28 mouse cellular contexts compared by ENCODE assay signal in the genomic region with DNA sequence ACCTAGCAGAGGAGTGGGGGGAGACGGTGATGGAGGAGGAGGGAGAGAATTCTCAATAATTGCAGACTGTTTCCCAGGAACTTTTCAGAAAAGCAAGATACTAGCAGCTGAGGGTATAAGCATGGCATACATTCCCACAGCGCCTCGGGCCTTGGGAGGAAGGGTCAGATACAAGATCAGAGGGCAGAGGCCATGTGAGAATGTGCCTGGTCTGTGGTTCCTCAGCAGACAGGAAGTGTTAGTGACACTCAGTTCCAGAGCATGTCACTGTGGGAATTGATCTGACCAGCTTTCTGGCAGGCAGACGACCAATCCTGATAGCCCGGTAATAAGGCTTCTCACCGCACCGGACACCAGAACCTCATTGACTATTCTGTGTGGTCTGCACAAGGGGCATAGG.
A peak's percentile ranks its signal among the peaks of the same experiment; 100 is the strongest.
DNase-seq lines count a peak whose midpoint lies in the region; ATAC-seq and TF ChIP-seq lines count a peak whose summit lies in the region.
"Had no signal": no experiment of that assay in that cellular context is flagged by ENCODE, and none has a peak within 500 bp of the region (broad histone marks: within the 10 kb centered on the region; RNA-seq: fewer than 3 reads in every experiment).

No protein-coding gene starts in this region.

- no peaks in the 10 kb centered on the region for H3K36me3 ChIP-seq in heart, adult 2 months (ENCODE audit: control insufficient read depth, insufficient read depth, low read length)
- H3K36me3 ChIP-seq in heart, embryonic 12.5 days: no peaks in the 10 kb centered on the region
- H3K36me3 ChIP-seq in megakaryocyte, embryonic 14.5 days (replicated peaks; ENCODE audit: low read length): peaks cover 19% of the 10 kb centered on the region
- H3K36me3 ChIP-seq in lung, postnatal 0 days (ENCODE audit: insufficient read depth, low read length): no peaks in the 10 kb centered on the region
- H3K36me3 ChIP-seq in stomach, postnatal 0 days (ENCODE audit: control insufficient read depth, insufficient read depth, low read length): no peaks in the 10 kb centered on the region
- H3K36me3 ChIP-seq: embryonic facial prominence, embryonic 12.5 days; forebrain, embryonic 10.5 days; forebrain, embryonic 15.5 days; hindbrain, embryonic 15.5 days; midbrain, embryonic 13.5 days; neural tube, embryonic 15.5 days; stomach, embryonic 15.5 days had no signal

- no peak overlapping the region for H3K9ac ChIP-seq in heart, adult 2 months (ENCODE audit: low read depth, low read length)
- H3K9ac ChIP-seq in heart, embryonic 12.5 days: no peak overlapping the region
- H3K9ac ChIP-seq in lung, postnatal 0 days (replicated peaks; ENCODE audit: low read depth): no peak overlapping the region
- no peak overlapping the region for H3K9ac ChIP-seq in stomach, postnatal 0 days (ENCODE audit: low read length)
- H3K9ac ChIP-seq: embryonic facial prominence, embryonic 12.5 days; forebrain, embryonic 15.5 days; hindbrain, embryonic 15.5 days; liver, embryonic 14.5 days; midbrain, embryonic 13.5 days; neural tube, embryonic 15.5 days; stomach, embryonic 15.5 days had no signal

- intact Hi-C loops in heart, adult 2 months (cut with DNase I): no loop called here

- TF ChIP-seq POLR2A in heart, adult 2 months (IDR thresholded peaks at IDR 0.05; ENCODE audit: insufficient read depth, low read depth, low read length): no peak

- no peak overlapping the region for H3K4me3 ChIP-seq in heart, adult 2 months
- no peak overlapping the region for H3K4me3 ChIP-seq in heart, embryonic 12.5 days
- peak overlapping the region; percentile 71 for H3K4me3 ChIP-seq in megakaryocyte, embryonic 14.5 days (replicated peaks)
- no peak overlapping the region for H3K4me3 ChIP-seq in lung, postnatal 0 days (ENCODE audit: low read depth, low read length)
- no peak overlapping the region for H3K4me3 ChIP-seq in stomach, postnatal 0 days (ENCODE audit: low read depth, low read length)
- H3K4me3 ChIP-seq: embryonic facial prominence, embryonic 12.5 days; forebrain, embryonic 10.5 days; forebrain, embryonic 15.5 days; hindbrain, embryonic 15.5 days; midbrain, embryonic 13.5 days; neural tube, embryonic 15.5 days; stomach, embryonic 15.5 days had no signal

- TF ChIP-seq EP300 in heart, adult 2 months (IDR thresholded peaks at IDR 0.05; ENCODE audit: insufficient read depth, low read depth, low read length): no peak
- peak; percentile 63 for TF ChIP-seq EP300 in lung, postnatal 0 days (IDR thresholded peaks at IDR 0.05)
- no peak for TF ChIP-seq EP300 in stomach, postnatal 0 days (optimal IDR thresholded peaks at IDR 0.05)

- H3K27ac ChIP-seq in heart, adult 2 months: peak overlapping the region; percentile 43; the same call in 1 of the 2 replicates
- no peak overlapping the region for H3K27ac ChIP-seq in heart, embryonic 12.5 days (ENCODE audit: poor library complexity, severe bottlenecking)
- peak overlapping the region; percentile 51; the same call in 1 of the 2 replicates for H3K27ac ChIP-seq in lung, postnatal 0 days (ENCODE audit: low read length)
- H3K27ac ChIP-seq in stomach, postnatal 0 days (replicated peaks): no peak overlapping the region
- H3K27ac ChIP-seq: embryonic facial prominence, embryonic 12.5 days; forebrain, embryonic 10.5 days; forebrain, embryonic 15.5 days; hindbrain, embryonic 15.5 days; liver, embryonic 14.5 days; midbrain, embryonic 13.5 days; neural tube, embryonic 15.5 days; stomach, embryonic 15.5 days had no signal

- H3K4me1 ChIP-seq in heart, adult 2 months (ENCODE audit: control insufficient read depth, insufficient read depth, low read length): peaks cover 5% of the 10 kb centered on the region
- peaks cover 12% of the 10 kb centered on the region for H3K4me1 ChIP-seq in heart, embryonic 12.5 days (replicated peaks)
- H3K4me1 ChIP-seq in megakaryocyte, embryonic 14.5 days: peaks cover 66% of the 10 kb centered on the region
- peaks cover 13% of the 10 kb centered on the region; the same call in 1 of the 2 replicates for H3K4me1 ChIP-seq in lung, postnatal 0 days (ENCODE audit: insufficient read depth, low read depth, low read length)
- peaks cover 2% of the 10 kb centered on the region; the same call in 1 of the 2 replicates for H3K4me1 ChIP-seq in stomach, postnatal 0 days (replicated peaks; ENCODE audit: control insufficient read depth, insufficient read depth)

- H3K27me3 ChIP-seq in heart, adult 2 months (ENCODE audit: control insufficient read depth, insufficient read depth, low read length): no peaks in the 10 kb centered on the region
- H3K27me3 ChIP-seq in heart, embryonic 12.5 days (replicated peaks): peaks cover 15% of the 10 kb centered on the region; the same call in 1 of the 2 replicates
- H3K27me3 ChIP-seq in megakaryocyte, embryonic 14.5 days (replicated peaks): no peaks in the 10 kb centered on the region
- no peaks in the 10 kb centered on the region for H3K27me3 ChIP-seq in lung, postnatal 0 days (replicated peaks; ENCODE audit: insufficient read depth, low read length)
- no peaks in the 10 kb centered on the region for H3K27me3 ChIP-seq in stomach, postnatal 0 days (ENCODE audit: control insufficient read depth, insufficient read depth, low read length)
- H3K27me3 ChIP-seq: hindbrain, embryonic 15.5 days; neural tube, embryonic 15.5 days had no signal

- no peak for DNase-seq in heart, adult 2 months
- peak; percentile 33 for DNase-seq in lung, postnatal 0 days (ENCODE audit: low spot score)
- DNase-seq in stomach, postnatal 0 days (ENCODE audit: low spot score): no peak
- DNase-seq in adrenal gland, postnatal 10 days: no peak
- DNase-seq: adrenal gland, postnatal 36 days; cerebellum, adult 2 months; cerebellum, postnatal 14 days; kidney, adult 11 months; kidney, postnatal 14 days; layer of hippocampus, adult 9-11 months; liver; retina, postnatal 1 day; right cerebral cortex, postnatal 14 days; thymus, postnatal 14 days had no signal

- TF ChIP-seq CTCF in heart, adult 2 months (IDR thresholded peaks at IDR 0.05): no peak
- TF ChIP-seq CTCF in lung, postnatal 0 days (IDR thresholded peaks at IDR 0.05): no peak
- TF ChIP-seq CTCF in stomach, postnatal 0 days (IDR thresholded peaks at IDR 0.05; ENCODE audit: low read depth): no peak

- WGBS in heart, adult 2 months: 71% methylated on average over 7 of the region's 7 CpGs
- 57% methylated on average over 7 of the region's 7 CpGs for WGBS in heart, embryonic 12.5 days
- WGBS in lung, postnatal 0 days: 62% methylated on average over 7 of the region's 7 CpGs
- WGBS in stomach, postnatal 0 days: 79% methylated on average over 7 of the region's 7 CpGs

- H3K79me2 ChIP-seq in heart, adult 2 months (replicated peaks; ENCODE audit: control insufficient read depth, insufficient read depth, low read length): no peaks in the 10 kb centered on the region

- peaks cover 2% of the 10 kb centered on the region; the same call in 1 of the 2 replicates for H3K9me3 ChIP-seq in heart, embryonic 12.5 days (replicated peaks)
- H3K9me3 ChIP-seq in megakaryocyte, embryonic 14.5 days: peaks cover 5% of the 10 kb centered on the region
- H3K9me3 ChIP-seq in lung, postnatal 0 days (ENCODE audit: low read length): no peaks in the 10 kb centered on the region
- H3K9me3 ChIP-seq in stomach, postnatal 0 days (ENCODE audit: control insufficient read depth, low read length): no peaks in the 10 kb centered on the region
- H3K9me3 ChIP-seq: embryonic facial prominence, embryonic 12.5 days; forebrain, embryonic 15.5 days; hindbrain, embryonic 15.5 days; midbrain, embryonic 13.5 days; neural tube, embryonic 15.5 days; stomach, embryonic 15.5 days had no signal

- no peak overlapping the region for H3K4me2 ChIP-seq in heart, embryonic 12.5 days
- no peak overlapping the region for H3K4me2 ChIP-seq in lung, postnatal 0 days (replicated peaks; ENCODE audit: low read depth, low read length)
- H3K4me2 ChIP-seq in stomach, postnatal 0 days (replicated peaks; ENCODE audit: low read depth): no peak overlapping the region
- H3K4me2 ChIP-seq: embryonic facial prominence, embryonic 12.5 days; forebrain, embryonic 15.5 days; heart, embryonic 11.5 days; hindbrain, embryonic 15.5 days; midbrain, embryonic 13.5 days; neural tube, embryonic 15.5 days; stomach, embryonic 15.5 days had no signal

- ATAC-seq in heart, embryonic 12.5 days (ENCODE audit: insufficient number of reproducible peaks, low FRiP score): no peak
- no peak for ATAC-seq in megakaryocyte, adult 5-6 weeks (ENCODE audit: poor library complexity, severe bottlenecking)
- no peak for ATAC-seq in lung, postnatal 0 days
- no peak for ATAC-seq in stomach, postnatal 0 days (ENCODE audit: low FRiP score, low TSS enrichment)
- ATAC-seq: CD4-positive, CD25-positive, alpha-beta regulatory T cell, adult 4 months; forebrain, embryonic 15.5 days; inflammation-experienced regulatory T-cells, adult 6 months; midbrain, embryonic 13.5 days had no signal

Comparison
In these comparisons a context has a peak if more than half of its experiments do, and no peak if none do; other contexts are left out.
1. H3K27ac ChIP-seq: peak in heart, adult 2 months (single experiment) and lung, postnatal 0 days (single experiment); none in heart, embryonic 12.5 days (single experiment) and stomach, postnatal 0 days (single experiment).